Mouse (Mus musculus): Measurements from ENCODE around the gene Vkorc1l1. TPM values are rescaled to one million over a fixed set of nuclear protein-coding genes. Genes with fewer than 3 reads are reported as not detected.

Gene Vkorc1l1
- total RNA-seq, 2 experiments from 2014 or later, result 42.0 to 44.4 TPM

DNA sequence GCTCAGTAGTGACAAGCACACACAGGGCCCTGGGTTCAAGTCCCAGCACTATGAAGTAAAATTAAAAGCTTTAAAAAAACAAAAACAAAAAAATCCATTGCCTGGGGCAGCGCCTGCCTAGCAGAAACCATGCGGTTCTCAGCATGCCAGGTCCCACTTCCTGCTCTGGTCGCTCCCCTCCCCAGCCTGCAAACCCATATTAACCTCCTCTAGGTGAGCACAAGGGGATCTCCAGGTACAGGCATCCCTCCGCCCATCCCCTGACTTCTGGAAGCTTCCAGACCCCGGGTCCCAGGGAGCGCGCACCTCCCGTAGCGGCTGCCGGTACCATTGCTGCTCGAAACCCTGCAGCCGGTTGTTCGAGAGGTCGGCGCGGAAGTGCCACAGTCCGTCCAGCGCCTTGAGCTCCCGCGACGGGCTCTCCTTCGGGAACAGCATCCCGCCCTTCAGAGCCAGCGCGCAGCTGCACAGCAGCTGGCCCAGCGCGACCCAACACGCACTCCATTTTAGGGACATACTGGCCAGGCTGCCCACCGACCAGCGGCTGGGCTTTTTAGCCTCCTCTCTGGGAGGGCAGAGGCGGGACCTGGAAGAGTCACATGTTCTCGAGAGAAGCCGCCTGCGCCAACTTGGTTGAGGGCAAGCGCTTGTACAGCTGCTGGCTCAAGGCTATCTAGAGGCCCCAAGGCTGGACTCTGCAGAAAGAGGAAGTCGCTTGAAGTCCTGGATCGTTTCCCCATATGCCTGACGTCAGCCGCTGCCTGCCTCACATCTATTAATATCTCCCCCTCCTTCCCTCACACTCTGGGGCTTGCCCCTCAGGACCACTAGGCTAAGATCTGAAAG lies 60.8 kb downstream of the Vkorc1l1 start, which contains the start of gene Gusb:
Gene Gusb, minus strand, starts transcription at position 749 of the 846 bp plus-strand sequence.
- peak; percentile 65 to 68 for DNase-seq

DNA sequence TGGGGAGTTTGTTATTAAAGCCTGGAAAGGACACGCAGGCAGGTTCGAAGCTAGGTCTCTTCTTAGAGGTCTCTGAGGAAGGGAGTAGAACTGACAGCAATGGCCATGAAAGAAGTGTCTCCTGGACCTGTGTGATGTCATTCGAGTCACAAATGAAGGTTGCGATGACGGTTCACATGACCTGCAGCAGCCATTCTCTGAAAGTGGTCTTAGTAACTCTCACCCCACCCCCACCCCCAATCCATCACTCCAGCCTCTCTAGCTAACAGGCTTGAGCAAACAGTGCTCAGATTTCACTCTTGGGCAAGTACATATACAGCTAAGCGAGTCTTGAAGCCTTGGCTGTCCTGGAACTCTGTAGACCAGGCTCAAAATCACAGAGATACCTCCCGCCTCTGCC lies 61.5 kb downstream of the Vkorc1l1 start:
- no peak for DNase-seq

DNA sequence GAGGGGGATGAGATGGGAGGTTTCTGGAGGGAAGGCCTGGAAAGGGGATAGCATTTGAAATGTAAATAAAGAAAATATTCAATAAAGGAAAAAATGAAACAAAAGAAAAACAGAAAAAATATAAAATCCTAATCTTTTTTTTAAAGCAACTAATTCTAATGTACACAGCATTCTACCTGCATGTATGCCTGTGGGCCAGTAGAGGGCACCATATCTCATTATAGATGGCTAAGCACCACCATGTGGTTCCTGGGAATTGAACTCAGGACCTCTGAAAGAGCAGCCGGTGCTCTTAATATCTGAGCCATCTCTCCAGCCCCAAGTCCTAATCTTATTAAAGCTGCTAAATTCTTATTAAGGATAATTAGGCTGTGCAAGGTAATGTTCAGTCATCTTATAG lies 65.6 kb downstream of the Vkorc1l1 start:
- DNase-seq, result no peak

DNA sequence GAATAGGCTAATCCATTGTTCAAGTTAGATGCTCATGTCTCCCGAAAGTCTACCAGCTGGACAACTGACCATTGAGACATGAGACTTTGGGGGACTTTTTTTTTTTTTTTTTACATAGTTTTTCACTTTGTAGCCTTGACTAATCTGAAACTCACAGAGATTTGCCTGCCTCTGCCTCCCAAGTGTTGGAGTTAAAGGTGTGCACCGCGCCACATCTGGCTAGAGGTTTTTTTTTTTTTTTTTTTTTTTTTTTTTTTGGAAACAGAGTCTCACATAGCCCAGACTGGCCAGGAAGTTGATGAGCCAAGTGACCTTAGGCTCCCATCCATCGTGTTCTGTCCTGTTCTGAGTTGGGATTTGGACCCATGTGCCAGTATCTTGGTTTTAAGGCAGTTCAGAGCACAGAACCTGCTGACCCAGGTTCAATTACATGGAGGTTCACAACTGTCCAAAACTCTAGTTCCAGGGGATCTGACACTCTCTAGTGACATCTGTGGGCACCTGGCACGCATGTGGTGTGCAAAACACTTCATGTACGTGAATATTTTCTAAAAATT lies 66.3 kb downstream of the Vkorc1l1 start:
- no peak for DNase-seq

DNA sequence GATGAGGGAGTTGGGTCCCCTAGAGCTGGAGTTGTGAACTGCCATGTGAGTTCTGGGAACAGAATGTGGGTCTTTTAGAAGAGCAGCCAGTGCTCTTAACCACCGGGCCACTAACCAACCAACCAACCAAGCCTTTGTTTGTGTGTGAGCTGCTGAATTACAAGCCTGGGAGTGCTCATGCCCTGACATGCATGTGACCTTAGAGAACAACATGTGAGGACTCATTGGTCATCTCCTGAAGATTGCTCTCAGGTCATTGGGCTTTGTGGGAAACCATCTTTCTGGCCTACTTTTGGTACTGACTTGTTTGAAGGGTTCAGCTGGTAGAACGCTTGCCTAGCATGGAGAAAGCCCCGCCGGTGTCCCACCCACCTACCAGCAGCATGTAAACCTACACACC lies 68.0 kb downstream of the Vkorc1l1 start:
- DNase-seq, result no peak

DNA sequence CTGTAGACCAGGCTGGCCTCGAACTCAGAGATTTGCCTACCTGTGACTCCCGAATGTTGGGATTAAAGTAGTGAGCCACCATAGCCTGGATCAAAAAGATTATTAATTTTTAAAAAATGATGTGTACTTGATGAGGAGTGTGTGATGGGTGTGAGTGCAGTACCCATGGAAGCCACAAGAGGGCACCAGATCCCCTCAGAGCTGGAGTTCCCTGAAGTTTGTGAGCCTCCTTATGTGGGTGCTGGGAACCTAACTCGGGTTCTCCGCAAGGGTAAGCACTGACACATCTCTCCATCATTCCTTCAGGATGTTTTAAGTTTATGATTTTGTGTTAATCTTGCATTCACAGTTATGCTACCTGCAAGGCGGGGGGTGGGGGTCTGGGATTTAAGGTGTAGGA lies 69.2 kb downstream of the Vkorc1l1 start:
- no peak for DNase-seq

DNA sequence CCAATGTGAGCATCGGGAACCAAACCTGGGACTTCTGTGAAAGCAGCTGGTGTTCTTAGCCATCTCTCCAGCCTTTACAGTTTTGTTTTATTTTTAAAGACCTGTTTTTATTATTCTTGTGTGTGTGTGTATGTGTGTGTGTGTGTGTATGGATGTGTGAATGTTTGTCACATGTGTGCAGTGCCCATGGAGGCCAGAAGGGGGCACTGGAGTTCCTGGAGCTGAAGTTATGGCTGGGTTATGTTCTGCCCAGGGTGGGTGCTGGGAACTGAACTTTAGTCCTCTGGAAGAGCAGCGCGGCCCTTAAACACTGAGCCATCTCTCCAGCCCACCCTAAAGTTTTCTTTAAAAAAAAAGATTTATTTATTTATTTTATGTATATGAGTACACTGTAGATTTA lies 73.3 kb downstream of the Vkorc1l1 start:
- no peak for DNase-seq

DNA sequence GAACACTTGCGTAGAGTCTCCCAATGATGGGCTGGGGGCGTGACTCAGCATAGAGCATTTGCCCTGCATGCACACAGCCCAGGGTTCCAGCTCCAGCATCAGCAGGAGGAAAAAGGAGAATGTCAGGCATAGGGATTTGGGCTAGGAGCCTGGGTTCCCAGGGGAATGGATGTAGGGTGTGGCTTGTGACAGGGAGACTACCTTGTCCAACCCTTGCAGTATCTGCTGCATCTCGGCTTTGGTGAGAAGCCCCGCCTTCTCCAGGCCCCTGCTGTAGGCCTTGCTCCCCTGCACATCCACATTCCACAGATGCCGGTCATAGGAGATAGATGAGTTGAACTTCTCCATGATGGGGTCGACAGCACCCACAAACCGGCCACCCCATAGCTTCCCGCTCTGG lies 77.7 kb downstream of the Vkorc1l1 start:
- DNase-seq, result no peak

DNA sequence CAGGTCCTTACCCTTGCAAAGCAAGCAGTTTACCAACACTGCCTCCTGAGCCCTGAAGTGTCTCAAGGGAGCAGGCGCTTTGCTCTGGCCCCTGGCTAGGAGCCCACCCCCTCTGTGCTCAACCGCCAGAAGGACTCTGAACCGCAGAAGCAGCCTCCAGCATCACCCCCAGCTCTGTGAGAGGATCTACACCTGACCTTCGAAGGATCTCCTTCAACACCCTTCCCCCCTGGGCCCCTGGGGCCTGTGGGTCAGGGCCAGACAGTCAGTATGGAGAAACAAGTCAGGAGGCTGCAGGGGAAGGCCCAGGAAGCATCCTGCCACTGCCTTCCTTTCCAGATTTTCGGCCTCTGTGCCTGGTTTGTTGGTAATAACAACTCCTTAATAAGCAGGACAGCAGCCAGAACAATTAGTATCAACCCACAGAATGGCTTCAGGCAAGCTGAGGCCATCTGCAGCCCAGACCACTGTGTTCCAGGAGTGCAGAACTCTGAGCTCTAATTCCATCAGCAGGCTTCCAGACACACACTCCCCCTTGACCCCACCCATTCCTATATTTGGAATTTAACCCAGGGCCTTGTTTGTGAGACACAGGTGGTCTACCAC lies 79.7 kb downstream of the Vkorc1l1 start:
- no peak for DNase-seq

DNA sequence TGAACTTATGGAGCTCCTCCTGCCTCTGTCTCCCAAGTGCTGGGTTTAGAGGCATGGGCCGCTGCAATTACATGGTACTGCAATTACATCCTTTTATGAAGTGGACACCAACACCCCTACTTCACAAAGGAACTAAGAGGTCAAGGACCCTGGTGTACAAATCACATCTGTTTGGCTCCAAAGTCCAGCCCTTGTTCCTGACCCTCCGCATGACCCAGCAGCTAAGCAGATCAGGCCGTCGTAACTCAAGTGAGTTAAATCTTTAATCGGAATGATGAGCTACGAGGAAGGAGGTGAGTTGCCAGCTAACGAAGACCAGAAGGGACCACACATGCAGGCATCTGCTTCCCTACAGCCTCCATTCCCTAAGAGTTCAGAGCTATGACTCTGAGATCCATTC lies 80.6 kb downstream of the Vkorc1l1 start:
- no peak for DNase-seq

DNA sequence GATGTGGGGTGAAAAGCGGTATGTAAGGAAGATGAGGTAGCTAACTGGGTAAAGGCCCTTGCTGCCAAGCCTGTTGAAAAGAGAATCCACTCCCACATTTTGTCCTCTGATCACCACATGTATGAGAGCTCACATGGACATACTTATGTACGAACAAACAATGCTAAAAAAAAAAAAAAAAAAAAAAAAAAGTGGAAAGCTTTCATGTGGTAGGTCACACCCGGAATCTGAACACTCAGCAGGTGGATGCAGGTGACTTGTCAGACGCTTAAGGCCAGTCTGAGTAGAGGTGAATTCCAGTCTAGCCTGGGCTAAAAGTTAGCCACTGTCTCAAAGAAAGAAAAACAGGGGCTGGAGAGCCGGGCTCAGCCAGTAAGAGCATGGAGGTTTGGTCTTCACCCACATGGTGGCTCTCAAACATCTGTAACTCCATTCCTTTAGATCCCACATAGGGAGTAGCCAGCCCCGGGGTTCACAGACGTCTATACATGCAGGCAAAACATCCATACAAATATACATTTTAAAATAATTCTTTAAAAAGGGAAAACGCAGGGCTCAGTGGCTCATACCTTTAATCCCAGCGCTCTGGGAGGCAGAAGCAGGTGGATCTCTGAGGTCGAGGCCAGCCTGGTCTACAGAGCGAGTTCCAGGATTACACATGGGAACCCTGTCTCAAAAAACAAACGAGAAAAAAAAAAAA lies 81.4 kb downstream of the Vkorc1l1 start:
- DNase-seq, result no peak

DNA sequence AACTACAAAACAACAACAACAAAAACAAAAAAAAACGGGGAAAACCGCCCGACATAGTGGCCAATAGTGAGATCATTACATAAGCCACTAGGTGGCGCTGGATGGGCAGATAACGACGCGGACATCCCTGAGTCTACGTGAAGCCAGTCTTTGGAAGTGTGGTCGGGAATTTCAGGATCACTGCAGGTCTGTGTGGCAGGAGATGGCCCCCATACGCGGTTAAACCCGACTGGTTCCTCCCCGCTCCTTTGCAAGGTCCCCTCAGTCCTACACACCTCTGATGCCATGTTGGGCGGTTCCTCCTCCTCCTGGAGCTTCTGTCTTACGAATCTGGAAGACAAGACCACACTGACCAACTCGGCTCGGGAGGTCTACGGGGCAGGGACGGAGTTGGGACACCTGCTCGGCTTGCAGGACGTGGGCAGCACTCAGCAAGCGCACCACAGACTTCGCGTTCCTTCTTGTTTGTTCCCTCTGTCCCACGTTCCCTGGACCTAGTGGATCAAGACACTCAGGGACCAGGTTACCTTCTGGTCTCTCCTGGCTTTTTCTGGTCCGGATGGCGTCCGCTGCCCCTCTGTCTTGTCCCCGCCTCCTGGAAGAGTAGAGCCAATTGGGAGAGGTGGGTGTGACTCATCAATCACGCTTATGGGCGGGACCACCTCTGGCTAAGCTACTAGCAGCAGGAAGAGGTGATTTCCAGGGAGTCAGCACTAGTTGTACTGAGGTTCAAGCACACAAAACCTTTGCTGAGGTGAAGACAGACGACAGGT lies 82.2 kb downstream of the Vkorc1l1 start:
- peak; percentile 57 to 64 for DNase-seq

DNA sequence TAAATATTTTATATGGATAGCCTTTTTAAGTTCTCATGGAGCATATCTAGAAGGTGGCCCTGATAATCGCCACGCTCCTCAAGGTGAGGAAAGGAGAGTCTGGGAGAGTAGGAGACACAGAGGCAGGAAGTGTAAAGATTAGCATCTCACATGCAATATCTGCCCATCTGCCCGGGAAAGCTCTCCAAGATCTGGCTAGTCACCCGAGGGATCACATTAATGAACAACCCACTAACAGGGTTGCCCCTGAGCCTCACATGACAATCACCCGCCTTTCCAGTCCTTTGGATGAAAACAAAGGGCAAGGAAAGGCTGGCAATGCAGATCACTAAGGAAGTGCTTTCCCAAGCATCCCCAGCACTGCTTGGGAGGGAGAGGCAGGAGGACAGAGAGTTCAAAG lies 85.4 kb downstream of the Vkorc1l1 start:
- no peak for DNase-seq

DNA sequence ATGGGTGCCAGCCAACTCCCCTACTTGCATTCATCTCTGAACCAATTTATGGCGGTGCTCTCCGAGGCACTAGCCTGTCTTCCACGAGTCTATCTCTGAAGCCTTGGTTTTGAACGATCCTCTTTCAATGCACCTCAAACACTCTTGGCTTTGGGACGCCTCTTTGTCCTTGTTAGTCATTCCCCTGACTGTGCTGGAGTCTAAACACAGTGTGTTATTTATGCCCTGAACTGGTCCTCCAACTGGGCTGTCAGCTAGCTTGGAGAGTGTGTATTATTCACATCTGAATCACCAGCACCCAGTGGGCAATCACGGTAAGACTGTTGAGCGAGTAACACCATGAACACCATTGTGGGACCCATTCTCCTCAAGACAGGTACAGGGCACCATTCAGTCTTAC lies 85.9 kb downstream of the Vkorc1l1 start:
- no peak for DNase-seq

DNA sequence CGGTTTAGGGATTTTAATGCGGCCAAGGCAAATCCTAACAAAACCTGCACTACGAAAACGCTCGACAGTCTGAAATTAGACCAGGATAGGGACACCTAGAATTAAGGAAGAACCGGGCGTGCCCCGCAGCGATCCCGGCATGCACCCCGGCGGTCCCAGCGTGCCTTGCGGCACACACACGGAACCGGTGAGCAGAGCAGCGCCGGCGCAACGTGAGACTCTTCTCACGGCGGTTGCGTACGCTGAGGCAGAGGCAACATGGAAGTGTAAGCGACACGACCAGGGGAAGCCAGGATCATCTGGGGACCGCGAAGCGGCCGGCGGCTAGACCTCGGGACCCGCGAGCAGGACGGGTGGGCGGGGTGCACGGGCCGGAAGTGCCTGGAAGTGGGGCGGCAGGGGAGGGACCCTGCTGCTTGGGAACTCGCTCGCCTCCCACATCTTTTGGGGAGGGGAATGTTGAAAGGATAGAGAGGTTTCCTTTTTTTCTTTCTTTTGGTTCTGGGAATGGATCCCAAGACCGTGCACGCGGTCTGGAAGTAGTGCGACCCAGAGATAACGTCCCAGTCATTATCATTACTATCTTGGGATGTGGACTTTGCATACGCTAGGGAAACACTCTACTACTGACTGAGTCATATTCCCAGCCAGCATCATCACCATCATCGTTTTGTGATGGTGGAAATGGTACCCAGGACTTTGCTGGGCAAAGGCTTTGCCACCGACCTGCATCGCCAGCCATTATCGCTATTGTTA lies 87.5 kb downstream of the Vkorc1l1 start, which contains the start of the genes Asl and Crcp:
Gene Asl, minus strand, starts transcription at position 106 of the 756 bp plus-strand sequence.
Gene Crcp, plus strand, starts transcription at position 149 of the 756 bp plus-strand sequence.
- peak; percentile 88 for DNase-seq

DNA sequence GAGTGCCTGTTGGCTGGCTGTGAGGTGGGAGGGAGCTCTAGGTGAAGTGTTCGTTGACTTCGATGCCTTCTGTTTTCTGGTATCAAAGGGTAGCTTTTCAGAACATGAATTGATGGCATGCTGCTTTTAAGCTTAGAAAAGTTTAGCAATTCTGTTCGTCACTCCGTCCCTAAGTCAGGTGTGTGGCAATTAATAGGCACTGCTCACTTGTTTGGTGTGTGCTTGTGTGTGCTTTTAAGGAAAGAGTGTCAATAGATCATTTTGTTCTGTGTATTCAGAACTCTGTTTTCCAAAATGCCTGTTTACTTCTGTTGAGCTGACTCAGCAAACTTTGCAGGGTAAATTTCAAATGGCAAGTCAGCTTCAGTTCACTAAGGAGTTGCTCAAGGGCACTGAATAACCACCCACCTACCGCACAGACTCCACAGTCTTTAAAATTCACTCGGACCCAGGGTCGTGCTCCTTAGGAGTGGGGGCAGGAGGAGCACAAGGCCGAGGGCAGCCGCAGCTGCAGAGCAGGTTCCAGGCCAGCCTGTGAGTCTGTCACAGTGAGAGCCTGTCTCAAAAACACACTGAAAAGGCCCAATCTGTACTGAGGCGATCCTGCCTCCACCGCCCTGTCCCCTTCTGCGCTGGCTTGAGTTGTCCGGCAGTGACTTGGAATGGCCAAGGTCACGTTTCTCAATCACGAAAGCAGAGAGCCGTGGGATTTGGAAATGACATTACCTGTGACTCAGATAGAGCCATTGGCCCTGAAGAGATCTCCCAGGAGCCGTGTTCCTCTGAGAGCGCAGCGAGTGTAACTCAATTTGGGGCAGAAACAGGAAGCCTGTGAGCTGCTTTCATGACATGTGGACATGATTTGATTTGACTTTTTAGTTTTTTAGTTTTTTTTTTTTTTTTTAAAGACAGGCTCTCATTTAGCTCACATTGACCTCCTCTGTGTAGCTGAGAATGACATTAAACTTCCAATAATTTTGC lies 89.9 kb downstream of the Vkorc1l1 start:
- DNase-seq, result no peak

DNA sequence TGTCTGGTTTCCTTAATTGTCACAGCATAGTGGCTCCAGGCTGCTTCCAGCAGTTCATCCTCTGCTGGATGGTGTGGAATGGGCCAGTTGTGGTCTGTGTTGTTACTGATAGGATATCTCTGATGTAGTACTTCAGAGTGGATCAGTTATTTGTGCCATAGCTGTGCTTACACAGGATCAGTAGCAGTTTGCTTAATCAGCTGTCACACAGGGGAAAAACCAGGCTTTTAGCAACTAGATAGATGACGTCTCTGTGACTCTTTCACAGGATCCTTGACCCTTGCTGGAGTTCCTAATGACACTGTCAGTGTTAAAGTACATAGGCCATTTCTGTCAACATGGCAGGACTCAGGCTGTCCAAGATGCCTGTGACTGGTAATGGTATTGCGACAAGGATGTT lies 92.1 kb downstream of the Vkorc1l1 start:
- DNase-seq, result no peak
